Mouse (Mus musculus): Measurements from ENCODE around the gene Asic2.

Gene Asic2

GRCm38 (mm10) chr11:81521881-81522280 lies 446.4 kb downstream of the Asic2 start:
- no peak for DNase-seq (ENCODE audit: inconsistent ontology term)

- no peak for DNase-seq (ENCODE audit: inconsistent ontology term)
These were observed 450.0 kb downstream of the Asic2 start for GRCm38 (mm10) chr11:81518001-81518955.

DNA sequence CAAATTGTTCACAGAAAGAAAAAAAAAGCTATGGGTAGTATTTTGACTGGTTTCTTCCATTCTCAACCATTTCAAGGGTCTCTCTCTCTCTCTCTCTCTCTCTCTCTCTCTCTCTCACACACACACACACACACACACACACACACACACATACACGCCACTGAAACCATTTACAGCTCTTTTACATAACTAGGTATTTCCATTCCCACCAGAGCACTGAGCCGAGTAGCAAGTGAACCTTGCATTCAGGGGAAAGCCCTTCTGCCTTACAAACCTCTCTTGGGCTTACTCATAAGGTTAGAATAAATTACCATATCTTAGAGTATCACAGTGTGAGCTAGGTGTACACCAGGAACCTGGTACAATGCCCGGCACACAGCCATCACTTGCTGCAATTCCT lies 452.5 kb downstream of the Asic2 start:
- no peak for DNase-seq (ENCODE audit: inconsistent ontology term)

DNA sequence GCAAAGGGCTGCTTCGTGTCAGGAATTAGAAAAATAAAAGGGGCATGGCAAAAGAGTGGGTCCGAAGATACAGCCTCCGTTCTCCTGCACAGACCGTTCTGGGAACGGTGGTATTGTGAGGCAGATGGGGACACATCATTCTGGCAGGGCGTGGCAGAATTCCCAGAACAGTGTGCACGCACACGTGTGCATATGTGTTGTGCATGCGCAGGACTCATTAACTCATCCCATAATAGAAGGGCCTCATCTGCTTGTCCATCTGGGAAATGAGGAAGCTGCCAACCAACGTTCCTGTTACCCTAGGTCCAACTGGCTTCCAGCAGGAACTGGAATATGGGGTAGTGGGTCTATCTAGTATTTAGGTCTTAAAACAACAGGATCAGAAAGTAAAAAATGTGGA lies 455.8 kb downstream of the Asic2 start:
- no peak for DNase-seq (ENCODE audit: inconsistent ontology term)

DNA sequence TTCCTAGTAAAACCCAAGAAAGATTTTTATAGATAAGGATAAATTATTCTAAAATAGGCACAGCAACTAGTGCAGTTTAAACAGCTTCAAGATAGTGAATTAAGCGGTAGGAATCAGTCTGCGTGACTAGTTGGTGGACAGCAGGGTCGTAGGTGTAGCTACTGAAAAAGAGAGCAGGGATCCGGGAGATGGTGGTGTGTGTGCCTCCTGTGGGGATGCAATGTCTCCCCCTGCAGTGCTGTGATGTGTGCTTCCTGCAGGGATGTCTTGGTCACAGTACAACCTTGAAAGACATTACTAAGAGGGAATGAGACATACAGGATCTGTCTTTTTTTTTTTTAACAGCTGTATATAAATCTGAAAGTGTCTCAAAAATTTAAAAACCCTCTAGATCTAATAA lies 456.9 kb downstream of the Asic2 start:
- no peak for DNase-seq (ENCODE audit: inconsistent ontology term)

DNA sequence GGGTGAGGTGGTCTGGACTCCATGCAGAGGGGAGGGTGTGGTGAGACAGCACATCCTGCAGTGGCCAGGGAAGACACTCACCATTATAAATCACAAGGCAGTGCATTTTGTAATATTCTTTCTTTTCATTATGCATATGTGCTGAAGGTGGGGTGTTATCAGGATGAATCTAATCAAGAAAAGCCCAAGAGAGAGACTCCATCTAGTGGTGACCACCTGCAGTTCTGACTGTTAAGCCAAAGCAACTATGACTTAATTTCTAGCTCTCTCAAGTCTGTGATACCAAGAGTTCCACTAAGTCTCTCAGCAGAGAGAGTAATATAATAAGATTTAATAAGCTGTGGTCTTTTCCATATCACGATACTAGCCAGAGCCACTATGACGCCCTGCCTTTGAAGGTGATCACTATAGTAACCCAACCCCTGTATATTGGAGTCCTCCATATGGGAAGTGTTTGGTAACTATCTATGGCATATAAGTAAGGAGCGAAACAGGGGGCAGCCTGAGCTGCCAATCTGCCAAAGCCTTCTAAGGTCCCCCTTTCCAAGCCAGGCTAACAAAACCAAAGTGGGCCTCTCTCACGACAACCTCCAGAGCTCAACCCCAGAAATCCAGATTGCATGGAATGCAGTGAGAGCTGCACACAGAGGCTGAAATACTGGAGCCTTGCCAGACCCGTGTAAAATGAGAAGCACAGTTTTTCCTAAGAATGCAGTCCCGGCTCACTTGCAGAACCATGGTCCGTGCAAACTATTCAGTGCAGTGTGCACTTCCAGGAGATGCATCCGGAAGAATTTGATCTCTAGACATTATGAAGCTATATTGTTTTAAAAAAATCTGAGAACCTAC lies 459.6 kb downstream of the Asic2 start:
- peak; percentile 4 for DNase-seq (ENCODE audit: inconsistent ontology term)

GRCm38 (mm10) chr11:81504791-81505430 lies 463.3 kb downstream of the Asic2 start:
- no peak for DNase-seq (ENCODE audit: inconsistent ontology term)

GRCm38 (mm10) chr11:81501473-81502246 lies 466.6 kb downstream of the Asic2 start:
- DNase-seq (ENCODE audit: inconsistent ontology term): no peak

- DNase-seq (ENCODE audit: inconsistent ontology term): no peak
These were observed 469.3 kb downstream of the Asic2 start for GRCm38 (mm10) chr11:81498990-81499389.

GRCm38 (mm10) chr11:81497652-81498391 lies 470.4 kb downstream of the Asic2 start:
- no peak for DNase-seq (ENCODE audit: inconsistent ontology term)

- no peak for DNase-seq (ENCODE audit: inconsistent ontology term)
These were observed 471.8 kb downstream of the Asic2 start for GRCm38 (mm10) chr11:81496446-81496845.

DNA sequence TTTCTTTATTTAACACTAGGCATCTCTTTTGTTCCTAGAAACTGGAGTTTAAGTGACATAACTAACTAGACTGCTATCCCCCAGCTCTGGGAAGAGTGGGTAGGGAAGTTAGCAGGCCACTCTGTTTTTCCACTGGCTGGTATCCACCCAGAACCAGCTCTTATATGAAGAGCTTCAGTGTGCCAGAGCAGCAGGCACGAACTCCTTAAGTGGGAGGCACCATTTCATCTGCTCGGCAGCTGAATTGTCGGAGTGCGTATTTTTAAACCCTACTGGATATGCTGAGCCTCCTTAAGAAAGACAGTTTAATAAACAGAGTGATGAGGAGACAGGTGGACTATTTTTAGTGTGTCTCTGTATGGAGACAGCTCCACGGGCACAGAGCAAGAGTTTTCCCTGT lies 475.9 kb downstream of the Asic2 start:
- no peak for DNase-seq (ENCODE audit: inconsistent ontology term)

DNA sequence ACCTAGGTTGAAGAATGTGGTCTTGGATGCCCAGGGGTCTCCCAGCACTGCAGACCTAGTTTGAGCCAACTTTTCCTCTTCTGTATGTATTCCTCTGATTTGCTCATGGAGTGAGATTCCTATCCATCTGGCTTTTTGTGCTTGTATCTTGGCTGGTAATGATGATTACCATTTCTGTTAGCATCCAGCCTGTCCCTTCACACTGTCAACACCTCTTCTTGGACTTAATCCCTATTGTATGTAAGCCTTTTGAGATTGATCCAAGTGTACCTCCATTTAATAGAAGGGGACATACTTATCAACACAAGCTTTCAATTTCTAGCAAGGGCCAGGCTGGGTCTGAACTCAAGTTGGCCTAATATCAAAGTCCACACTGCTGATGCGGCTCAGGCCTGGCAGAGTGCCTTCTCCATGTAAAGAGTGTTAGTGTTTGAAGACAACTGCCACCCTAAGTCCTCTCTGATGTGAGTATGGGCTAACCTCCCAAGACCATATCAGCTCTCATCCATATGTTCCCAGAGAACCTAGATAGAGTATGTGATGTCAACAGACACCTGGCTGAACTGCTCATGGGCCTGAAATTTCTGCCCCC lies 479.0 kb downstream of the Asic2 start:
- no peak for DNase-seq (ENCODE audit: inconsistent ontology term)

GRCm38 (mm10) chr11:81488681-81489080 lies 479.6 kb downstream of the Asic2 start:
- DNase-seq (ENCODE audit: inconsistent ontology term): no peak

DNA sequence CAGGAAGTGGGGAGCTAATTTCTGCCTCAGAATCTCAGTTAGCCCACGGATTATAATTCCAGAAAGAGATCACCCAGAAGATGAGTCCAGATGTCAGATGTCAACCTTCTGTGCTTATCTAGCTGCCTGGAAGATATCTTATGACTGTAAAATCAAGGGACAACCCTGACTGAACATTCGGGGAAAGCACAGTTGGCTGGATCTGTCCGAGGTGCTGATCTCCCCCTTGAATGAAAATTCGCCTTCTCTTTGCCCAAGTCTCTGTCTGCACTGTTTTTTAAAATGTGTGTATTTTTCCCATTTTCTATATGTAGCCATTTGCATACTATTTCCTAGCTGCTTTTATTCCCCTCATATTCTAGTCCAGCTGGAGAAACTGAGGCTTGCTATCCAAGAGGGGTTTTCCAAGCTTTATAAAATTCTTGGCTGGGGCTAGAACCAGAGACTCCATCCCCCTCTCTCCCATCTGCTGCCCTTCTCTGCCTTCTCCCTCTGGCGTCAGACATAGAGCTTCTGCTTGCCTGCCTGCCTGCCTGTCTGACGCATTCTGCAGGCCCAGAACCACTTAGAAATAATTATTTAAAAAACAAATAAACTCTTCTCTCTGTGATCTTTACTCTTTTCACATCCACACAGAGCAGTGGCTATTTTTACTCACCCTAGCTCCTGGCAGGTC lies 481.9 kb downstream of the Asic2 start:
- DNase-seq (ENCODE audit: inconsistent ontology term): peak; percentile 6

GRCm38 (mm10) chr11:81481198-81481597 lies 487.1 kb downstream of the Asic2 start:
- DNase-seq (ENCODE audit: inconsistent ontology term): no peak

DNA sequence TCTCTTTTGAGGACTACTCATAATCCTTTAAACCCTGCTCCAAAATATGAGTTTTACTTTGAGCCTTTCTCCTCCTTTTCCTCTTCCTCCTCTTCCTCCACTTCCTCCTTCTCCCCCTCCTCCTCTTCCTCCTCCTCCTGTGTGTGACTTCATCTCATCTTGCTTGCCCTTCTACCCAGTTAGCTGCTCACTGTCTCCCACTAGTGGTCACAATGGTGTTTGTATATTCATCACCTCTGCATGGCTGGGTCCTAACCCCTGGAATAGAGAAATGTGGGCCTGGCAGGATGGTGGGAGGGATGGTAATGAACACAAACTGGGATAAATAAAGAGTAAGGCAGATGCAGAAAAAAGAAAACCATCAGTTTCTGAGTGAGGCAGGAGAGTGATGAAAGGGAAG lies 492.0 kb downstream of the Asic2 start:
- no peak for DNase-seq (ENCODE audit: inconsistent ontology term)

DNA sequence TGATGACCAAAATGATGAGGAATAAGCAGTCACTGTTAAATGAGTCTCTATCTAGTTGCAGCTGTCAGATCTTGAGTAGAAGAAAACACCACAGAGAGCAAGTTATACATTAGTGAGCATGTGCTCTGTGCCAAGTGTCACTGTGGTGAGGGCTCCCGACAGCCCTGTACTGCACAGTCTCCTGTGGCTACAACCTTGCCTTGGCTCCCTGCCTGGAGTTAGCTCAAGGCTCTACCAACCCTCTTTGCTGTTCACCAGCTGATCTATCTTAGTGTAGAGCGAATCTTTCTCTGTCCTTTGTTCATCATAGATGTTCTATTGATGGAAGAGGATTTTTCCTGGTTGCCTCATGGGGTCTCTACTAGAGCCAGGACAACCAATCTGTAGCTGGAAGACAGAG lies 494.1 kb downstream of the Asic2 start:
- DNase-seq (ENCODE audit: inconsistent ontology term): no peak

- peak; percentile 40 for DNase-seq (ENCODE audit: inconsistent ontology term)
These were observed 506.1 kb downstream of the Asic2 start for GRCm38 (mm10) chr11:81462199-81462598.

DNA sequence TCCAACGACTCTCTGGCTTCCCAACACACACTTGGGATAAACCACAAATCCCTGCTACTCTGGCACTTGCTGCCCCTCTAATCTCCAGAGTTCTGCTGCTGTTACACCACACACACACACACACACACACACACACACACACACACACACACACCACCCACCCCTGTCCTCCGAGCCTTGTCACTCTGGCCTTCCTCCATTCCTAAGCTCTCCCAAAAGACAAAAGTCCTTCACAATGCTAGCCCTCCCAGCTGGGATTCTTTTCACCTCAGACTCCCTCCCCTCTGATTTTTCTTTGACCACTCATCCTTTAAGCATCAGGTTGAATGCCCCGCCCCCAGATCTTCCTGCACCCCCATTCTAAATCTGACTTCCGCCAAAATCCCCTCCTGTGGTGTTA lies 506.5 kb downstream of the Asic2 start:
- DNase-seq (ENCODE audit: inconsistent ontology term): no peak
